Mouse (Mus musculus): ENCODE measurements around the gene Spata20.

DNA sequence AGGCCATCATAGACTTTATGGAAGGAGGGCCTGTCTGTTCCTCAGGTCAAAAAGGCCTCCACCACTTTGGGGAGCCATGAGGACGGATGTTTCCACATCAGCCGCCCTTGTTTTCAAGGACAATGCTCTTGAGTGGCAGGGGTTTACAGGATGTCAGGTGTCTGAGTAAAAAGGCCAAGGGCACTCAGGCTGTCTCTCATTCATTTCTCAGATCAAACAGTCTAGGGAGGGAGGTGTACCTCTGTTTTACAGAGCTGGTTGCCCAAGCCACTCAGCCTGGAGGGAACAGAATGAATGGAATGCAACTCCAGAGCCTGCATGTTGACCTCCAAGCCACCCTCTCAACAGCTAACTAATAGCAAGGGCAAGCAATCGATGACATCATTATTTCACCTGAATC, 9.4 kb upstream of the Spata20 start:
- no peak for TF ChIP-seq MEF2A (IDR thresholded peaks at IDR 0.05; ENCODE audit: extremely low read depth, insufficient replicate concordance, low read depth, low read length, poor library complexity, severe bottlenecking)
- TF ChIP-seq CTCF (IDR thresholded peaks at IDR 0.05 in 2 of 3, conservative IDR thresholded peaks at IDR 0.05 in 1 of 3; ENCODE audit: control insufficient read depth in 1 of 3, insufficient read depth in 1 of 3, low read depth in 2 of 3, low read length in 3 of 3, poor library complexity in 1 of 3, severe bottlenecking in 1 of 3) = no peak
- no peak for TF ChIP-seq GATA1 (IDR thresholded peaks at IDR 0.05; ENCODE audit: low read depth, low read length)

All from MEL (cell line).